ENCODE assay signal across 11 mouse cellular contexts in genomic region chr14:52141445-52142127, GRCm38 (mm10). TPM values are rescaled to one million over a fixed set of nuclear protein-coding genes. Genes with fewer than 3 reads are reported as not detected.
A peak's percentile ranks its signal among the peaks of the same experiment; 100 is the strongest.
DNase-seq lines count a peak whose midpoint lies in the region; ATAC-seq and TF ChIP-seq lines count a peak whose summit lies in the region.
"Had no signal": no experiment of that assay in that cellular context is flagged by ENCODE, and none has a peak within 500 bp of the region (broad histone marks: within the 10 kb centered on the region; RNA-seq: fewer than 3 reads in every experiment).

No protein-coding gene starts in this region.

- peaks cover 7% of the 10 kb centered on the region; the same call in 1 of the 2 replicates for H3K4me1 ChIP-seq in kidney, postnatal 0 days (replicated peaks; ENCODE audit: insufficient read depth, low read length)
- peaks cover 10% of the 10 kb centered on the region for H3K4me1 ChIP-seq in embryonic facial prominence, embryonic 13.5 days
- peaks cover 3% of the 10 kb centered on the region for H3K4me1 ChIP-seq in liver, embryonic 16.5 days (ENCODE audit: control insufficient read depth, low read depth, low read length)
- H3K4me1 ChIP-seq in small intestine, adult 2 months (ENCODE audit: control insufficient read depth, insufficient read depth, insufficient read length, low read length), result peaks cover 4% of the 10 kb centered on the region; the same call in 1 of the 2 replicates
- no peaks in the 10 kb centered on the region for H3K4me1 ChIP-seq in hindbrain, postnatal 0 days (ENCODE audit: insufficient read depth, low read length)
- H3K4me1 ChIP-seq: forebrain, embryonic 10.5 days had no signal

- no peak for TF ChIP-seq POLR2A in small intestine, adult 2 months (IDR thresholded peaks at IDR 0.05; ENCODE audit: low read depth, low read length)

- H3K9me3 ChIP-seq in kidney, postnatal 0 days (replicated peaks; ENCODE audit: low read length), result no peaks in the 10 kb centered on the region
- no peaks in the 10 kb centered on the region for H3K9me3 ChIP-seq in embryonic facial prominence, embryonic 13.5 days
- no peaks in the 10 kb centered on the region for H3K9me3 ChIP-seq in liver, embryonic 16.5 days (replicated peaks; ENCODE audit: control insufficient read depth, low read length)
- no peaks in the 10 kb centered on the region for H3K9me3 ChIP-seq in hindbrain, postnatal 0 days (ENCODE audit: low read length)
- H3K9me3 ChIP-seq: forebrain, embryonic 10.5 days had no signal

- no peak for TF ChIP-seq CTCF in kidney, postnatal 0 days (IDR thresholded peaks at IDR 0.05; ENCODE audit: low read depth)
- no peak for TF ChIP-seq CTCF in small intestine, adult 2 months (IDR thresholded peaks at IDR 0.05; ENCODE audit: extremely low read depth, insufficient read length, insufficient replicate concordance, low read depth, low read length)
- no peak for TF ChIP-seq CTCF in hindbrain, postnatal 0 days (IDR thresholded peaks at IDR 0.05; ENCODE audit: low read depth)

- ATAC-seq in kidney, postnatal 0 days (replicated peaks; ENCODE audit: low FRiP score, low read depth), result no peak; the same call in 1 of the 2 replicates
- no peak for ATAC-seq in embryonic facial prominence, embryonic 13.5 days (ENCODE audit: insufficient number of reproducible peaks, insufficient read depth, low FRiP score, low TSS enrichment, low read depth)
- ATAC-seq in liver, embryonic 16.5 days (ENCODE audit: low read depth), result no peak
- ATAC-seq in hindbrain, postnatal 0 days, result no peak
- ATAC-seq in activated CD4-positive, CD25-positive, alpha-beta regulatory T cell, adult 4 months, result no peak

- H3K4me3 ChIP-seq in kidney, postnatal 0 days (replicated peaks; ENCODE audit: low read depth, low read length), result no peak overlapping the region
- H3K4me3 ChIP-seq in embryonic facial prominence, embryonic 13.5 days, result no peak overlapping the region
- H3K4me3 ChIP-seq in liver, embryonic 16.5 days (ENCODE audit: low read depth, low read length), result no peak overlapping the region
- peak overlapping the region; percentile 50 for H3K4me3 ChIP-seq in small intestine, adult 2 months (ENCODE audit: low read depth, low read length)
- no peak overlapping the region for H3K4me3 ChIP-seq in hindbrain, postnatal 0 days (ENCODE audit: low read length)
- H3K4me3 ChIP-seq: forebrain, embryonic 10.5 days had no signal

- H3K9ac ChIP-seq in kidney, postnatal 0 days (ENCODE audit: low read depth, low read length), result no peak overlapping the region
- H3K9ac ChIP-seq in embryonic facial prominence, embryonic 13.5 days, result no peak overlapping the region
- H3K9ac ChIP-seq in liver, embryonic 16.5 days (ENCODE audit: low read depth, low read length), result no peak overlapping the region
- H3K9ac ChIP-seq in hindbrain, postnatal 0 days (replicated peaks; ENCODE audit: low read length), result no peak overlapping the region

- H3K4me2 ChIP-seq in kidney, postnatal 0 days (ENCODE audit: low read length), result peak overlapping the region; percentile 41; the same call in 1 of the 2 replicates
- peak overlapping the region; percentile 32; the same call in 1 of the 2 replicates for H3K4me2 ChIP-seq in embryonic facial prominence, embryonic 13.5 days
- peak overlapping the region; percentile 46; the same call in 1 of the 2 replicates for H3K4me2 ChIP-seq in liver, embryonic 16.5 days (ENCODE audit: low read depth, low read length)
- no peak overlapping the region for H3K4me2 ChIP-seq in hindbrain, postnatal 0 days (ENCODE audit: low read depth, low read length)

- no peak overlapping the region for H3K27ac ChIP-seq in kidney, postnatal 0 days
- H3K27ac ChIP-seq in embryonic facial prominence, embryonic 13.5 days, result no peak overlapping the region
- no peak overlapping the region for H3K27ac ChIP-seq in liver, embryonic 16.5 days (ENCODE audit: low read length)
- no peak overlapping the region for H3K27ac ChIP-seq in small intestine, adult 2 months (ENCODE audit: insufficient read depth, low read depth, low read length)
- H3K27ac ChIP-seq in hindbrain, postnatal 0 days, result no peak overlapping the region
- H3K27ac ChIP-seq: forebrain, embryonic 10.5 days had no signal

- H3K36me3 ChIP-seq in kidney, postnatal 0 days (ENCODE audit: insufficient read depth, low read length), result no peaks in the 10 kb centered on the region
- H3K36me3 ChIP-seq in embryonic facial prominence, embryonic 13.5 days, result no peaks in the 10 kb centered on the region
- H3K36me3 ChIP-seq in liver, embryonic 16.5 days (ENCODE audit: control insufficient read depth, insufficient read depth), result no peaks in the 10 kb centered on the region
- H3K36me3 ChIP-seq in small intestine, adult 2 months (ENCODE audit: control insufficient read depth, insufficient read depth, low read length), result no peaks in the 10 kb centered on the region
- H3K36me3 ChIP-seq in hindbrain, postnatal 0 days (ENCODE audit: insufficient read depth, low read length), result no peaks in the 10 kb centered on the region
- H3K36me3 ChIP-seq: forebrain, embryonic 10.5 days had no signal

- no peak for DNase-seq in kidney, postnatal 0 days (ENCODE audit: low spot score)
- DNase-seq in kidney, adult 18-20 months, result no peak
- DNase-seq in hindbrain, postnatal 0 days (ENCODE audit: low spot score), result no peak
- DNase-seq in ovary, postnatal 10 days (ENCODE audit: low spot score), result no peak
- DNase-seq: cerebellum, adult 11 months; kidney, postnatal 10 days had no signal

- WGBS in kidney, postnatal 0 days, result 61% methylated on average over 16 of the region's 16 CpGs
- WGBS in embryonic facial prominence, embryonic 13.5 days, result 68% methylated on average over 16 of the region's 16 CpGs
- WGBS in liver, embryonic 16.5 days (ENCODE audit: insufficient replicate concordance), result 37% methylated on average over 16 of the region's 16 CpGs
- WGBS in small intestine, adult 2 months, result 40% methylated on average over 16 of the region's 16 CpGs
- WGBS in hindbrain, postnatal 0 days, result 76% methylated on average over 16 of the region's 16 CpGs

- no peaks in the 10 kb centered on the region for H3K27me3 ChIP-seq in kidney, postnatal 0 days (ENCODE audit: insufficient read depth, low read length)
- H3K27me3 ChIP-seq in embryonic facial prominence, embryonic 13.5 days, result no peaks in the 10 kb centered on the region
- no peaks in the 10 kb centered on the region for H3K27me3 ChIP-seq in liver, embryonic 16.5 days (ENCODE audit: control insufficient read depth, insufficient read depth, low read depth, low read length)
- H3K27me3 ChIP-seq in small intestine, adult 2 months (ENCODE audit: control insufficient read depth, insufficient read depth, low read length), result no peaks in the 10 kb centered on the region
- H3K27me3 ChIP-seq in hindbrain, postnatal 0 days (ENCODE audit: insufficient read depth, low read length), result no peaks in the 10 kb centered on the region

RNA-seq across cellular contexts. Expression of gene Rpgrip1, which starts 31.1 kb away (rescaled TPM):
- polyA plus RNA-seq in kidney, postnatal 0 days (2015; fragmentation: Nextera tagmentation; extraction: Ambion mirVana), result 51.1 and 51.2 TPM in 2 replicates
- 71.6 and 81.6 TPM in 2 replicates for polyA plus RNA-seq in embryonic facial prominence, embryonic 13.5 days (2015; fragmentation: Nextera tagmentation; extraction: Ambion mirVana)
- 34.5 and 35.9 TPM in 2 replicates for polyA plus RNA-seq in liver, embryonic 16.5 days (2015; fragmentation: Nextera tagmentation; extraction: Ambion mirVana)
- 0.86 and 1.0 TPM in 2 replicates for polyA plus RNA-seq in small intestine, adult 2 months (2012; rRNA removed)
- 2.9 and 10.9 TPM in 2 replicates for total RNA-seq in hindbrain, postnatal 0 days (2014; rRNA removed)
- polyA plus RNA-seq in hindbrain, postnatal 0 days (2015; fragmentation: Nextera tagmentation; extraction: Ambion mirVana), result 53.4 and 53.7 TPM in 2 replicates
- polyA plus RNA-seq in activated CD4-positive, CD25-positive, alpha-beta regulatory T cell, adult 4 months (2017; shearing (Covaris generic)), result 10 to 100 TPM; 71.4 to 94.9 TPM

RNA-seq across cellular contexts. Expression of gene Hnrnpc, which starts 37.8 kb away (rescaled TPM):
- polyA plus RNA-seq in kidney, postnatal 0 days (2015; fragmentation: Nextera tagmentation; extraction: Ambion mirVana), result 367 and 400 TPM in 2 replicates
- 755 and 841 TPM in 2 replicates for polyA plus RNA-seq in embryonic facial prominence, embryonic 13.5 days (2015; fragmentation: Nextera tagmentation; extraction: Ambion mirVana)
- polyA plus RNA-seq in liver, embryonic 16.5 days (2015; fragmentation: Nextera tagmentation; extraction: Ambion mirVana), result 202 and 237 TPM in 2 replicates
- polyA plus RNA-seq in small intestine, adult 2 months (2012; rRNA removed), result 8.4 and 22.4 TPM in 2 replicates
- 69.5 and 78.6 TPM in 2 replicates for total RNA-seq in hindbrain, postnatal 0 days (2014; rRNA removed)
- polyA plus RNA-seq in hindbrain, postnatal 0 days (2015; fragmentation: Nextera tagmentation; extraction: Ambion mirVana), result 285 and 291 TPM in 2 replicates
- polyA plus RNA-seq in activated CD4-positive, CD25-positive, alpha-beta regulatory T cell, adult 4 months (2017; shearing (Covaris generic)), result 100 to 1,000 TPM; 414 to 423 TPM

RNA-seq across cellular contexts. Expression of gene Supt16, which starts 55.6 kb away (rescaled TPM):
- 38.5 and 44.5 TPM in 2 replicates for polyA plus RNA-seq in kidney, postnatal 0 days (2015; fragmentation: Nextera tagmentation; extraction: Ambion mirVana)
- polyA plus RNA-seq in embryonic facial prominence, embryonic 13.5 days (2015; fragmentation: Nextera tagmentation; extraction: Ambion mirVana), result 74.6 TPM in 2 replicates
- 26.2 and 28.5 TPM in 2 replicates for polyA plus RNA-seq in liver, embryonic 16.5 days (2015; fragmentation: Nextera tagmentation; extraction: Ambion mirVana)
- 1.7 and 4.0 TPM in 2 replicates for polyA plus RNA-seq in small intestine, adult 2 months (2012; rRNA removed)
- 28.2 and 28.4 TPM in 2 replicates for total RNA-seq in hindbrain, postnatal 0 days (2014; rRNA removed)
- polyA plus RNA-seq in hindbrain, postnatal 0 days (2015; fragmentation: Nextera tagmentation; extraction: Ambion mirVana), result 43.5 and 43.8 TPM in 2 replicates
- polyA plus RNA-seq in activated CD4-positive, CD25-positive, alpha-beta regulatory T cell, adult 4 months (2017; shearing (Covaris generic)), result 10 to 100 TPM; 46.7 to 52.4 TPM

Comparison
In these comparisons a context has a peak if more than half of its experiments do, and no peak if none do; other contexts are left out.
1. RNA of gene Rpgrip1, which starts 31.1 kb away (polyA plus RNA-seq): 71.4 to 94.9 TPM in activated CD4-positive, CD25-positive, alpha-beta regulatory T cell, adult 4 months, 71.6 to 81.6 TPM in embryonic facial prominence, embryonic 13.5 days, 53.4 to 53.7 TPM in hindbrain, postnatal 0 days, 51.1 to 51.2 TPM in kidney, postnatal 0 days and 34.5 to 35.9 TPM in liver, embryonic 16.5 days; 0.86 to 1.0 TPM in small intestine, adult 2 months; every median in the first group is over 10 times any median in the second.